8 mouse cellular contexts compared by ENCODE assay signal in the genomic region with DNA sequence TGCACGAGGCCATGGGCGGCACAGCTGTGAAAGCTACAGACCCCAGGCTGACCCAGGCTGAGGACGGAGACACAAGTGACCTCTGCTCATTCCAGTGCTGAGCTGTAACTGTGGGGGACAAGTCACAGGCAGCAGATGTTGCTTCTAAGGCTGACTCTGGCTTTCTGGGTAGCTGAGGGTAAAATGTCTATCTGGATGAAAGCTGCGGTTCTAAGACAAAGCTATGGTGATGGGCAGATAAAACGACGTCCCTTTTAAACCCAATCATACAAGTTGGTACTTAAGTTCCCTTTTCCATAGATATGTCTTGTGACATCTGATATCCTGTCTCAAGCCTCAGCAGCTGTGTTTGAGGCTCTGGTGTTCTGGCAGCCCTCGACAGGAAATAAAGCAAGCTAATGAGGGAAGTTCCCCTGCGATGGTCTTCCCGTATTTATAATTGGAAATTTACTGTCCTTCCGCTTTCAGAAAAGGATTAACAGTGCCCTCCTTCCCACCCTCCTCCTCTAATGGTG.
DNase-seq lines count a peak whose midpoint lies in the region; ATAC-seq lines count a peak whose summit lies in the region.

No protein-coding gene starts in this region.

- no peak overlapping the region for H3K4me2 ChIP-seq in hindbrain, embryonic 11.5 days (replicated peaks; ENCODE audit: low read depth, low read length)

- no peak for DNase-seq in hindbrain, embryonic 10.5 days (ENCODE audit: low spot score)
- no peak for DNase-seq in hindbrain, embryonic 11.5 days (ENCODE audit: low spot score)
- peak; percentile 54 for DNase-seq in kidney, postnatal 10 days
- no peak for DNase-seq in layer of hippocampus, adult 18-20 months (ENCODE audit: low spot score in 2 of 2)
- DNase-seq in adrenal gland, adult (ENCODE audit: inconsistent age in 2 of 2, low spot score in 1 of 2): no peak
- DNase-seq in spleen, adult 18-20 months: no peak

- peaks cover 14% of the 10 kb centered on the region for H3K36me3 ChIP-seq in hindbrain, embryonic 10.5 days
- H3K36me3 ChIP-seq in hindbrain, embryonic 11.5 days (ENCODE audit: control insufficient read depth, insufficient read depth, low read length): no peaks in the 10 kb centered on the region

- no peak for ATAC-seq in hindbrain, embryonic 11.5 days (ENCODE audit: low FRiP score)
- peak; percentile 66 for ATAC-seq in megakaryocyte-erythroid progenitor cell, adult 5-6 weeks (replicated peaks; ENCODE audit: low FRiP score, low TSS enrichment, poor library complexity, severe bottlenecking)

- H3K9me3 ChIP-seq in hindbrain, embryonic 10.5 days: peaks cover 3% of the 10 kb centered on the region; the same call in 1 of the 2 replicates
- H3K9me3 ChIP-seq in hindbrain, embryonic 11.5 days (ENCODE audit: control insufficient read depth, low read length): no peaks in the 10 kb centered on the region

- 54% methylated on average over 10 of the region's 10 CpGs for WGBS in hindbrain, embryonic 10.5 days
- 50% methylated on average over 10 of the region's 10 CpGs for WGBS in hindbrain, embryonic 11.5 days

- H3K9ac ChIP-seq in hindbrain, embryonic 11.5 days (ENCODE audit: low read depth, low read length): no peak overlapping the region

- peaks cover 21% of the 10 kb centered on the region for H3K4me1 ChIP-seq in hindbrain, embryonic 10.5 days (replicated peaks)
- H3K4me1 ChIP-seq in hindbrain, embryonic 11.5 days (replicated peaks; ENCODE audit: control insufficient read depth, insufficient read depth, low read length): no peaks in the 10 kb centered on the region
- peaks cover 8% of the 10 kb centered on the region; the same call in 1 of the 2 replicates for H3K4me1 ChIP-seq in brown adipose tissue, adult 24 weeks (ENCODE audit: control insufficient read depth, insufficient read depth, insufficient read length, low read length)

- H3K4me3 ChIP-seq in hindbrain, embryonic 10.5 days: no peak overlapping the region
- H3K4me3 ChIP-seq in hindbrain, embryonic 11.5 days (ENCODE audit: low read depth, low read length): no peak overlapping the region
- no peak overlapping the region for H3K4me3 ChIP-seq in brown adipose tissue, adult 24 weeks (ENCODE audit: insufficient read depth, low read depth, low read length)

- H3K27me3 ChIP-seq in hindbrain, embryonic 10.5 days (ENCODE audit: insufficient read depth, poor library complexity, severe bottlenecking): no peaks in the 10 kb centered on the region
- H3K27me3 ChIP-seq in hindbrain, embryonic 11.5 days (ENCODE audit: control insufficient read depth, insufficient read depth, low read length): no peaks in the 10 kb centered on the region

- peak overlapping the region; percentile 18; the same call in 1 of the 2 replicates for H3K27ac ChIP-seq in hindbrain, embryonic 10.5 days
- no peak overlapping the region for H3K27ac ChIP-seq in hindbrain, embryonic 11.5 days (ENCODE audit: low read depth, low read length)
- H3K27ac ChIP-seq in brown adipose tissue, adult 24 weeks (replicated peaks; ENCODE audit: low read depth, low read length): peak overlapping the region; percentile 87
